ENCODE assay signal across 25 mouse cellular contexts in the genomic region with DNA sequence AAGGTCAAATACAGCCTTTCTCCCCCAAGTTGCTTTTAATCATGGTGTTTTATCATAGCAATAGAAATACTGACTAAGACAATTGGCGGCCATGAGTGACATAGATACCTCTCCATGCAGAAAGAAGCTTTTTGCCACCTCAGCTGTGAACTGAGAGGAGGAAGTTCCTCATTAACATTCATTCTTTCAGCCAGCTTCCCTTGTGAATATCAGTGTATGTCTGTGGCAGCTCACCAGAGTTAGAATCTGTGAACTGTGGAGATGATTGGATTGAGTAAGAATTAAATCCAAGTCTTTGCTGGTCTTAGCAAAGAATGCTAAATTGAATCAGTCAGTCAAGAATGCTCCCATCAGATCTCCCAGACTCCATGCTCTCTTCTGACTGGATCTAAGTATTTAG.
"Had no signal": no experiment of that assay in that cellular context is flagged by ENCODE, and none has a peak within 500 bp of the region (broad histone marks: within the 10 kb centered on the region; RNA-seq: fewer than 3 reads in every experiment).

No protein-coding gene starts in this region.

- H3K4me3 ChIP-seq: gastrocnemius, adult 2 months; heart, adult 2 months; heart, embryonic 13.5 days; heart, embryonic 15.5 days; hindbrain, embryonic 13.5 days; hindbrain, embryonic 15.5 days; layer of hippocampus, adult 2 months; left cerebral cortex, adult 2 months; limb, embryonic 10.5 days; limb, embryonic 12.5 days; liver, embryonic 13.5 days had no signal

- H3K27ac ChIP-seq: gastrocnemius, adult 2 months; heart, adult 2 months; heart, embryonic 13.5 days; heart, embryonic 15.5 days; hindbrain, embryonic 13.5 days; hindbrain, embryonic 15.5 days; hindbrain, postnatal 0 days; layer of hippocampus, adult 2 months; left cerebral cortex, adult 2 months; limb, embryonic 10.5 days; limb, embryonic 12.5 days; liver, embryonic 13.5 days had no signal

- H3K27me3 ChIP-seq: heart, embryonic 13.5 days; heart, embryonic 15.5 days; hindbrain, embryonic 13.5 days; hindbrain, embryonic 15.5 days; limb, embryonic 12.5 days; liver, embryonic 13.5 days had no signal

- H3K4me1 ChIP-seq: heart, embryonic 13.5 days; heart, embryonic 15.5 days; hindbrain, embryonic 13.5 days; hindbrain, embryonic 15.5 days; limb, embryonic 10.5 days; limb, embryonic 12.5 days; liver, embryonic 13.5 days had no signal

- H3K4me2 ChIP-seq: heart, embryonic 11.5 days; heart, embryonic 13.5 days; heart, embryonic 15.5 days; hindbrain, embryonic 13.5 days; hindbrain, embryonic 15.5 days; limb, embryonic 12.5 days; liver, embryonic 11.5 days; liver, embryonic 13.5 days had no signal

- H3K9ac ChIP-seq: heart, embryonic 13.5 days; heart, embryonic 15.5 days; hindbrain, embryonic 13.5 days; hindbrain, embryonic 15.5 days; limb, embryonic 12.5 days; liver, embryonic 13.5 days had no signal

- DNase-seq: gastrocnemius, adult 2 months; gastrocnemius, postnatal 10 days; gastrocnemius, postnatal 25 days; heart, adult 2 months; heart, postnatal 14 days; heart, postnatal 36 days; kidney, adult 18-20 months; kidney, adult 8-10 months; kidney, postnatal 10 days; kidney, postnatal 25 days; kidney, postnatal 4 days; liver; liver, embryonic 13.5 days had no signal

- ATAC-seq: hindbrain, postnatal 0 days; intestine, postnatal 0 days had no signal

- H3K36me3 ChIP-seq: heart, embryonic 13.5 days; heart, embryonic 15.5 days; hindbrain, embryonic 13.5 days; hindbrain, embryonic 15.5 days; limb, embryonic 10.5 days; limb, embryonic 12.5 days; liver, embryonic 13.5 days had no signal

- H3K9me3 ChIP-seq: heart, embryonic 13.5 days; heart, embryonic 15.5 days; hindbrain, embryonic 13.5 days; hindbrain, embryonic 15.5 days; limb, embryonic 10.5 days; limb, embryonic 12.5 days; liver, embryonic 13.5 days had no signal
